Mouse (Mus musculus) erythroblast, adult 5-6 weeks (primary cell): ENCODE measurements at regions not wholly inside any gene's neighbourhood (a gene's known extent, or its start where the extent isn't known, plus 50 kb on each side); places are given as distances from the start of the nearest gene placed in this dataset.

ENCODE experiments used
- ATAC-seq: replicated peaks from 2 replicates; pipeline ENCODE4 v1.8.0; 2016; ENCODE audit warnings: moderate number of reproducible peaks, mild to moderate bottlenecking, moderate TSS enrichment, inconsistent platforms; ENCODE audit not compliant: poor library complexity, low FRiP score, severe bottlenecking

DNA sequence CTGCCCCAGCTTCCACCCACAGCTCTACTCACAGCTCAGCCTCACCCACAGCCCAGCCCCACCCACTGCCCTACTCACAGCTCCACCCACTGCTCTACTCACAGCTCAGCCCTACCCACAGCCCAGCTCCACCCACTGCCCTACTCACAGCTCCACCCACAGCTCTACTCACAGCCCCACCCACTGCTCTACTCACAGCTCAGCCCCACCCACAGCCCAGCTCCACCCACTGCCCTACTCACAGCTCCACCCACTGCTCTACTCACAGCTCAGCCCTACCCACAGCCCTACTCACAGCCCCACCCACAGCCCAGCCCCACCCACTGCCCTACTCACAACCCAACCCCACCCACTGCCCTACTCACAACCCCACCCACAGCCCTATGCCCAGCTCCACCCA lies 56.5 kb upstream of the Phox2b start:
- peak; percentile 85 for ATAC-seq

DNA sequence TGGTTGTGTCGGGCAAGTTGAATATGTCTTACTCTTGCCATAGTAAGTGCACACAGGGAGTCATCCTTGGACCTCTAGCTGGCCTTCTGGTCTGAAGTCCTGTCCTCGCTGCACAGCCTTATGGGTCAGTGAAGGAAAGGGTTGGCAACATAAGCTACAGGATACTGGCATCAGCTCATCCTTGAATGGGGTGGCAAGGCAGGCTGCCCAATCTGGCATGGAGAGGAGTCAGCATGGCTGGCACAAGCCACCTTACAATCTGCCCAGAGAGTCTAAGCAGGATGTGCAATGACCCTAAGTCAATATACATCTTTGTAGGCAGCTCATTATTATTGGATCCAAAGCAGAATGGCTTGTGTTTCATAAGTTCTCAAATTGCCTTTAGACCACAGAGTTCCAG lies 57.8 kb upstream of the Phox2b start:
- ATAC-seq: no peak

DNA sequence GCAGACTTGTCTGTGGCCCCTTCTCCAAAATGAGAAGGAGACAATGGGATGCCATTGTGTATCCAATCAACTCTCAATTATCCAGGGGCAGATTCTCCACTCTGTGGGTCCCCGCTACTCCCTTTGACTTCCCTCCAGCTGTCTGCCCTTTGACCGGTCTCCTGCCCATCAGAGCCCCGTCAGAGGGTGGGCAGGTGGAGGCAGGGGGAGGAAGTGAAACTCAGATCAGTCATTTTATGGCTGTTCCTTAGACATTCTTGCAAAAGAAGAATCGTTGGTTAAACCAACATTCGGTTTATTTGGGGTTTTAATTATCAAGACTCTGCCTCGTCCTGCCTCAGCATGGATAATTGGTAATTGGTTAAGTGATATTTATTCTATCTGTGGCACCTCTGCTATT lies 77.7 kb upstream of the Phox2b start:
- no peak for ATAC-seq

DNA sequence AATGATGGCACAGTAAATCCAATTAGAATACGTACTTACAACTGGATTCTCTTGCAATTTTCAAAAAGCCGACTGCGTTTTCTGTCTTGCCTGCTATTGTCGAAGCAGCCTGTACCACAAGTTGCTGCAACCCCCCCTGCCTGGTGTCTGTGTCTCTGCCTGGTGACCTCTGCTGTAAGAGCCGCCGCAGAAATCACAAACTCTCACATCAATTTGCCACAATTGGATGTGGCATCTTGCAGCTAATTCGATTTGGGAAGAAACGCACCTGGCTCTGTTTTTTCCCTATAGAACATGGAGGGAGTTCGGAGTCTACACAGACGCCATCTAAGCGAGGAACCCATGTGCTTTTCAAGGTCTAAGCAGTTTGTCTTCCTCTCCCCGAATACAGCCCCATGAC lies 80.1 kb upstream of the Phox2b start:
- no peak for ATAC-seq

DNA sequence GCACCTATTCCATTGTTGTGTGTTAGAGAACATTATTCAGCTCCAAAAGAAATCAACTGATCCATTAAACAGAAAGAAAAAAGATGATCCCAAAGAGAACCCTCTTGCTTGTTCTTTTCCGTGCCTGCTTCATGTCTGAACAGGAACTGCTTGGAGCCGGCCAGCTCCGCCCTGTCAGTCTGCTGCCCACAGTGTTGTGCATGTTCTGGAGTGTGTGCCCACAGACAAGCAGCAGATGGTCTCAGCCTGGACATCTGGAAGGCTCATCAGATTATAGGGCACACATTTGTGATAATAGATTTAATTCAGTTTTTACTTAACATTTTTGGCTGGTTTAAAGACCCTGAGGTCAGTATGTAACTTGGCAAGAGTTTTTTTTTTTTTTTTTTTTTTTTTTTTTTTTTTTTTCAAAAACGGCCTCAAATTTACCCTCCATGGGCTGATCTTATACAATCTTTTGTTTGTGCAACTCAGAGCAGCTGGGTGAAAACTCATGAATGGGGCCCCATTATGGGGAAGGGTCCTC lies 70.9 kb upstream of the Tmem33 start:
- no peak for ATAC-seq

DNA sequence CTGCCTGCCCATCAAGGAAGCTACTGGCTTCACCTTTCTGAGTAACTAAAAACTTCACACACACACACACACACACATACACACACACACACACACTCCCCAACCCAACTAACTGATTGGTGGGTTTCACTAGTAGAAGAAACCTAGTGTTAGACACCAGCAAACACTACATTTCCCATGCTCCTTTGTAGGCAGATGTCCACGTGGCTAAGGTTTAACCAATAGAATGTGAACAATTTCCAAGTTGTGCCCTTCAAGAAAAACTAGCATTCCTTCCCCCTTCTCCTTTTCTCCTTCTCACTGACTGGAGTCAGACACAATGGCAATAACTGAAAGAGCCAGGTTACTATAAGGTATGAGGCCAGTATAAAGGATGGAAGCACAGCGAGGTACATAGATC lies 66.3 kb upstream of the Tmem33 start:
- no peak for ATAC-seq

DNA sequence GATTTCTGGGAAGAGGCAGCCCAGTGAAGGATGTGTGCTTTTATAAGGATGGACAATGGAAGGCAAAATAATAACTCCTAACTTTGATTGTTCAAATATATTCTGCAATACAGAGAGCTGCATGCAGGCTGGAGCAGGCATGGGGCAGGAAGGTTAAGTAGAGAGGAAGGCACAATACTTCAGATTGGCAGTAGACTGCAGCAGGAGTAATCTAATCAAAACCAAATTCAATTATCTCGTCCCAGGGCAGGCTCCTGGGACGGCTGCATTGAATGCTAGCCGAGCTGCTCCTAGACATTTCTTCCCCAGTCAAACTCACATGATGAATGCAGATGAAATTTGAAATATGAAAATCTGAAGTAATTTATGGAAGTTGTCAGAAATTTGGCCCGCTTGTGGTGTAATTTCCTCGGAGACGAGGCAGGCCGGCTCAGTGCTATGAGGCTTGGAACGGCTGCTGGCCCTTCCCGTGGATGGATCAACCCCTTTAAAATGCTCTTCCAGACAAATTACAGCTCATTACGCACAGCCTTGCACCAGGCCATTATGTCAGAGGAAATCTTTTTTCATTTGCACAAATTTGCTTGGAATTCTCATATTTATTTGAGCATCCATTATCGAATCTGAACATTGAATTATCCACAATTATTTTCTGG lies 55.2 kb upstream of the Tmem33 start:
- no peak for ATAC-seq
